Mouse (Mus musculus) CD4-positive, CD25-positive, alpha-beta regulatory T cell, adult 2 months (primary cell): Measurements from ENCODE around the gene Vav3.

Experiments
- DNase-seq: peaks from one replicate; pipeline ENCODE4 v3.0.0-alpha.2; 2012; ENCODE audit warnings: low read depth, low spot score

Gene Vav3

GRCm38 (mm10) chr3:109340274-109341070 is at the start of gene Vav3:
Vav3 (plus strand) TSS chr3:109340653.
- peak; percentile 76 for DNase-seq

- no peak for DNase-seq
Observed at GRCm38 (mm10) chr3:109298857-109299256, 41.6 kb upstream of the Vav3 start.

- DNase-seq, result no peak
Observed at GRCm38 (mm10) chr3:109299303-109300074, 41.0 kb upstream of the Vav3 start.

GRCm38 (mm10) chr3:109302059-109302458 is 38.4 kb upstream of the Vav3 start:
- no peak for DNase-seq

- DNase-seq, result no peak
Observed at GRCm38 (mm10) chr3:109307406-109307805, 33.0 kb upstream of the Vav3 start.

GRCm38 (mm10) chr3:109308468-109308867 is 32.0 kb upstream of the Vav3 start:
- no peak for DNase-seq

GRCm38 (mm10) chr3:109309317-109310265 is 30.9 kb upstream of the Vav3 start:
- DNase-seq, result no peak

- DNase-seq, result peak; percentile 10
Observed at GRCm38 (mm10) chr3:109311172-109311824, 29.2 kb upstream of the Vav3 start.

GRCm38 (mm10) chr3:109311875-109312274 is 28.6 kb upstream of the Vav3 start:
- DNase-seq, result no peak

- no peak for DNase-seq
Observed at GRCm38 (mm10) chr3:109313501-109313900, 27.0 kb upstream of the Vav3 start.

- DNase-seq, result no peak
Observed at GRCm38 (mm10) chr3:109322225-109322624, 18.2 kb upstream of the Vav3 start.

- DNase-seq, result peak; percentile 63
Observed at GRCm38 (mm10) chr3:109323447-109324300, 16.8 kb upstream of the Vav3 start.

- no peak for DNase-seq
Observed at GRCm38 (mm10) chr3:109327128-109327527, 13.3 kb upstream of the Vav3 start.

GRCm38 (mm10) chr3:109332755-109333154 is 7.7 kb upstream of the Vav3 start:
- no peak for DNase-seq

GRCm38 (mm10) chr3:109335470-109335869 is 5.0 kb upstream of the Vav3 start:
- DNase-seq, result no peak

- no peak for DNase-seq
Observed at GRCm38 (mm10) chr3:109339290-109339689, 1.2 kb upstream of the Vav3 start.

GRCm38 (mm10) chr3:109339941-109340273 is 546 bp upstream of the Vav3 start:
- peak; percentile 88 for DNase-seq

GRCm38 (mm10) chr3:109341071-109341480 is 623 bp downstream of the Vav3 start:
- DNase-seq, result no peak

GRCm38 (mm10) chr3:109341631-109342030 is 1.2 kb downstream of the Vav3 start:
- DNase-seq, result peak; percentile 78

- peak; percentile 48 for DNase-seq
Observed at GRCm38 (mm10) chr3:109351956-109352684, 11.7 kb downstream of the Vav3 start.
